Comparison of ENCODE assay signal across 8 mouse cellular contexts in genomic region chr6:89498764-89499516, GRCm38 (mm10).
DNase-seq lines count a peak whose midpoint lies in the region.

No protein-coding gene starts in this region.

- peak; percentile 6 for DNase-seq in gastrocnemius, adult 18-20 months (ENCODE audit: low spot score)
- DNase-seq in gastrocnemius, postnatal 36 days, result no peak
- DNase-seq in ovary, postnatal 10 days (ENCODE audit: low spot score), result peak; percentile 6
- no peak for DNase-seq in ovary, postnatal 36 days (ENCODE audit: low spot score)
- peak; percentile 53 to 66 for DNase-seq in layer of hippocampus, adult 8-10 months (ENCODE audit: low spot score in 2 of 2)
- DNase-seq in right cerebral cortex, postnatal 14 days, result peak; percentile 18
- DNase-seq in cerebellum, adult 8-10 months, result no peak
- no peak for DNase-seq in cerebellum, postnatal 14 days

- intact Hi-C loops in gastrocnemius, postnatal 36 days (cut with DNase I), result no loop called here

Comparison
In these comparisons a context has a peak if more than half of its experiments do, and no peak if none do; other contexts are left out.
1. DNase-seq: peak in gastrocnemius, adult 18-20 months (single experiment), ovary, postnatal 10 days (single experiment), layer of hippocampus, adult 8-10 months (2 of 2) and right cerebral cortex, postnatal 14 days (single experiment); none in gastrocnemius, postnatal 36 days (0 of 2), ovary, postnatal 36 days (single experiment), cerebellum, adult 8-10 months (single experiment) and cerebellum, postnatal 14 days (0 of 2).